Mouse (Mus musculus) small intestine, adult 2 months (tissue): ENCODE measurements around the gene Mapk14.

ENCODE experiments used
- CTCF ChIP-seq: fragments of 200-500 bp; IDR thresholded peaks from 2 replicates; pipeline ENCODE4 v1.5.1; 2012; ENCODE audit warnings: low read depth, mild to moderate bottlenecking, control low read depth, inconsistent platforms, low read length, moderate library complexity, mixed read lengths; ENCODE audit not compliant: insufficient replicate concordance, insufficient read length; ENCODE audit errors: extremely low read depth
- POLR2A ChIP-seq: fragments of 200-500 bp; IDR thresholded peaks from 2 replicates; pipeline ENCODE4 v1.6.1; 2012; ENCODE audit warnings: low read depth, mild to moderate bottlenecking, control low read depth, inconsistent platforms, low read length, moderate library complexity

GRCm38 (mm10) chr17:28739244-28739643, 48.1 kb downstream of the Mapk14 start:
- TF ChIP-seq CTCF = no peak
- no peak for TF ChIP-seq POLR2A
